Mouse (Mus musculus): Measurements from ENCODE around the gene Pilrb1.

The Pilrb1 gene

GRCm38 (mm10) chr5:137826421-137826820, 31.5 kb downstream of the Pilrb1 start:
- peak; percentile 64 for DNase-seq

- DNase-seq = peak; percentile 60
Observed at GRCm38 (mm10) chr5:137825971-137826370, 31.9 kb downstream of the Pilrb1 start.

- peak; percentile 88 for DNase-seq
Observed at GRCm38 (mm10) chr5:137825030-137825429, 32.9 kb downstream of the Pilrb1 start.

GRCm38 (mm10) chr5:137823455-137824045, 34.4 kb downstream of the Pilrb1 start:
- peak; percentile 71 for DNase-seq

- DNase-seq = peak; percentile 84
Observed at GRCm38 (mm10) chr5:137822602-137823001, 35.3 kb downstream of the Pilrb1 start.

- DNase-seq = peak; percentile 72
Observed at GRCm38 (mm10) chr5:137822126-137822525, 35.8 kb downstream of the Pilrb1 start.

- DNase-seq = peak; percentile 57
Observed at GRCm38 (mm10) chr5:137817466-137818222, 40.3 kb downstream of the Pilrb1 start.

GRCm38 (mm10) chr5:137808316-137808715, 49.6 kb downstream of the Pilrb1 start:
- DNase-seq = peak; percentile 13

- peak; percentile 48 for DNase-seq
Observed at GRCm38 (mm10) chr5:137806158-137806557, 51.7 kb downstream of the Pilrb1 start.
